Mouse (Mus musculus): Measurements from ENCODE around the gene Mboat2.

The Mboat2 gene

GRCm38 (mm10) chr12:24830766-24831152, at the start of gene Mboat2:
TSS of gene Mboat2 (plus strand) at chr12:24830879.
- in situ Hi-C loops (cut with MboI; ENCODE audit: unreplicated experiment in 2 of 2) = no loop called here

- in situ Hi-C loops (cut with MboI; ENCODE audit: unreplicated experiment in 2 of 2) = no loop called here
Observed at GRCm38 (mm10) chr12:24783735-24784134, 46.9 kb upstream of the Mboat2 start.

GRCm38 (mm10) chr12:24785882-24786281, 44.8 kb upstream of the Mboat2 start:
- in situ Hi-C loops (cut with MboI; ENCODE audit: unreplicated experiment in 2 of 2) = no loop called here

- in situ Hi-C loops (cut with MboI; ENCODE audit: unreplicated experiment in 2 of 2) = no loop called here
Observed at GRCm38 (mm10) chr12:24786316-24786715, 44.4 kb upstream of the Mboat2 start.

- in situ Hi-C loops (cut with MboI; ENCODE audit: unreplicated experiment in 2 of 2) = no loop called here
Observed at GRCm38 (mm10) chr12:24789659-24790058, 41.0 kb upstream of the Mboat2 start.

GRCm38 (mm10) chr12:24811230-24811629, 19.4 kb upstream of the Mboat2 start:
- in situ Hi-C loops (cut with MboI; ENCODE audit: unreplicated experiment in 2 of 2) = no loop called here

- in situ Hi-C loops (cut with MboI; ENCODE audit: unreplicated experiment in 2 of 2) = no loop called here
Observed at GRCm38 (mm10) chr12:24811906-24812305, 18.8 kb upstream of the Mboat2 start.

- in situ Hi-C loops (cut with MboI; ENCODE audit: unreplicated experiment in 2 of 2) = no loop called here
Observed at GRCm38 (mm10) chr12:24822831-24823230, 7.8 kb upstream of the Mboat2 start.

- in situ Hi-C loops (cut with MboI; ENCODE audit: unreplicated experiment in 2 of 2) = no loop called here
Observed at GRCm38 (mm10) chr12:24823636-24824354, 6.9 kb upstream of the Mboat2 start.

- in situ Hi-C loops (cut with MboI; ENCODE audit: unreplicated experiment in 2 of 2) = no loop called here
Observed at GRCm38 (mm10) chr12:24830086-24830485, 593 bp upstream of the Mboat2 start.

- in situ Hi-C loops (cut with MboI; ENCODE audit: unreplicated experiment in 2 of 2) = no loop called here
Observed at GRCm38 (mm10) chr12:24831153-24831963, 679 bp downstream of the Mboat2 start.

- in situ Hi-C loops (cut with MboI; ENCODE audit: unreplicated experiment in 2 of 2) = no loop called here
Observed at GRCm38 (mm10) chr12:24831964-24832427, 1.3 kb downstream of the Mboat2 start.

GRCm38 (mm10) chr12:24832438-24832837, 1.8 kb downstream of the Mboat2 start:
- in situ Hi-C loops (cut with MboI; ENCODE audit: unreplicated experiment in 2 of 2) = no loop called here

- in situ Hi-C loops (cut with MboI; ENCODE audit: unreplicated experiment in 2 of 2) = no loop called here
Observed at GRCm38 (mm10) chr12:24837947-24838346, 7.3 kb downstream of the Mboat2 start.

GRCm38 (mm10) chr12:24841115-24841879, 10.6 kb downstream of the Mboat2 start:
- in situ Hi-C loops (cut with MboI; ENCODE audit: unreplicated experiment in 2 of 2) = no loop called here

GRCm38 (mm10) chr12:24842299-24842910, 11.7 kb downstream of the Mboat2 start:
- in situ Hi-C loops (cut with MboI; ENCODE audit: unreplicated experiment in 2 of 2) = no loop called here

GRCm38 (mm10) chr12:24843395-24844072, 12.9 kb downstream of the Mboat2 start:
- in situ Hi-C loops (cut with MboI; ENCODE audit: unreplicated experiment in 2 of 2) = no loop called here

- in situ Hi-C loops (cut with MboI; ENCODE audit: unreplicated experiment in 2 of 2) = no loop called here
Observed at GRCm38 (mm10) chr12:24845344-24845743, 14.7 kb downstream of the Mboat2 start.

- in situ Hi-C loops (cut with MboI; ENCODE audit: unreplicated experiment in 2 of 2) = no loop called here
Observed at GRCm38 (mm10) chr12:24848107-24848506, 17.4 kb downstream of the Mboat2 start.

GRCm38 (mm10) chr12:24857354-24857753, 26.7 kb downstream of the Mboat2 start:
- in situ Hi-C loops (cut with MboI; ENCODE audit: unreplicated experiment in 2 of 2) = no loop called here
